Mouse (Mus musculus) lung, adult 2 months (tissue): ENCODE data around the gene Olfr286. TPM values are rescaled to one million over a fixed set of nuclear protein-coding genes. Genes with fewer than 3 reads are reported as not detected.
A peak's percentile ranks its signal among the peaks of the same experiment; 100 is the strongest.

Experiments
- DNase-seq: peaks from one replicate; pipeline ENCODE4 v3.0.0; 2022
- H3K4me1 ChIP-seq: fragments of 200-500 bp; 2 replicates; pipeline ENCODE4 v1.6.1; 2011; ENCODE audit warnings: low read length; ENCODE audit not compliant: control insufficient read depth, insufficient read depth
- H3K4me3 ChIP-seq: fragments of 200-500 bp; replicated peaks from 2 replicates; pipeline ENCODE3; 2011; ENCODE audit warnings: low read depth, mild to moderate bottlenecking, control low read depth, low read length; ENCODE audit errors: extremely low read depth
- CTCF ChIP-seq: fragments of 200-500 bp; IDR thresholded peaks from 2 replicates; pipeline ENCODE4 v1.5.1; 2011; ENCODE audit warnings: mild to moderate bottlenecking, low read length, control low read depth; ENCODE audit not compliant: insufficient read depth
- POLR2A ChIP-seq: fragments of 200-500 bp; IDR thresholded peaks from 2 replicates; pipeline ENCODE4 v1.6.1; 2011; ENCODE audit warnings: low read depth, mild to moderate bottlenecking, control low read depth, low read length, borderline replicate concordance; ENCODE audit errors: extremely low read depth
- WGBS: fragments of 180-500 bp; shearing (Covaris S2); methylation state at CpG from one replicate; pipeline ENCODE4 v1.1.7; 2018; 5-methylcytosine and 5-hydroxymethylcytosine counted together
- polyA plus RNA-seq: library from polyadenylated mRNA; depleted of rRNA; stranded (reverse); fragments of >200 nt; gene quantifications from 2 replicates; pipeline ENCODE4 v1.2.3, GENCODE M21; 2012; rRNA removed

Olfr286 gene
- polyA plus RNA-seq, 1 experiment = not detected

DNA sequence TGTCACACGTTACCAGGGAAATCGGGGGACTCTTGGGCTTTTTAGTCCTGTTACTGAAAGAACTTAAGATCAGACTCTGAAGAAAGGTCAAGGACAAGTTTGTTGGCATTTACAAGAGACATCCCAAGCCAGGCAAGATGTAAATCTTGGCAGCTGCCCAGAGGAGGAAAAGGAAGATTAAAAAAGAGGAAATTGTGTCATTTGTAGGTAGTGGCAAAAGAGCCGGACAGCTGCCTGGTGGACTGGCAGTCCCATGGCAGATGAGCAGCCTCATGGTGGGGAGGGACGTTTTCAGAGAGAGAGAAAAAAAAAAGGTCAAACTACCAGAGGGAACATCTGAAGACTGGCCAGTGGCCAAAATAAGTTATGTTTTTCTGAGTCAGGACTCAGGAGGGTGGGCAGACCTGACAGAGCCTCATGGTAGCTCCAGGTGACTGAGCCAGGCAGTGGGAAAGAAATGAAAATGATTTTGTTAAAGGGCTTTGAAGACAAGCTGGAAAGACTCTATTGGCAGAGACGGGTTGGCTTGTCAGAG, 20.8 kb downstream of the Olfr286 start:
- no peak for TF ChIP-seq POLR2A
- TF ChIP-seq CTCF = no peak
- no peak for DNase-seq
- WGBS = 48% methylated on average over 5 of the region's 5 CpGs
- no peak overlapping the region for H3K4me3 ChIP-seq
- H3K4me1 ChIP-seq = no peaks in the 10 kb centered on the region

DNA sequence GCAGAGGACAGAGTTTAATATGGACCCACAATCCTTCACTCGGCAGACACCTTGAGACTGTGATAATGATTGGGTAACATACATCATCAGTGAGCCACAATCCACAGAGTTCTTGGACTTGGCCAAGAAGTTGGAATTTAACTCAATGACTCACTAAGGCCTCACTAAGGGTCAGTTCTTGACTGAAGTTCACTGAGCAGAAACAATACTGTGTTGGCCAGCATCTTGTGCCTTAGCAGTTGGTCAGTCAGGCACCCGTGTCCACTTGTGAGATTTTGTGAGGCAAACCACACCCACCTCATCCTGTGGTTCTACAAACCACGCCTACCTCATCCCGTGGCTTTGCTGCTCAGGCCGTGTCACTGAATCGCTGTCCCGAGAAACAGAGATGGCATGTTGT, 24.6 kb downstream of the Olfr286 start:
- 63% methylated on average over 7 of the region's 7 CpGs for WGBS
- Histone ChIP-seq H3K4me1 (no peaks in the 10 kb centered on the region), H3K4me3 (no peak overlapping the region)
- TF ChIP-seq POLR2A = no peak
- no peak for TF ChIP-seq CTCF
- no peak for DNase-seq

DNA sequence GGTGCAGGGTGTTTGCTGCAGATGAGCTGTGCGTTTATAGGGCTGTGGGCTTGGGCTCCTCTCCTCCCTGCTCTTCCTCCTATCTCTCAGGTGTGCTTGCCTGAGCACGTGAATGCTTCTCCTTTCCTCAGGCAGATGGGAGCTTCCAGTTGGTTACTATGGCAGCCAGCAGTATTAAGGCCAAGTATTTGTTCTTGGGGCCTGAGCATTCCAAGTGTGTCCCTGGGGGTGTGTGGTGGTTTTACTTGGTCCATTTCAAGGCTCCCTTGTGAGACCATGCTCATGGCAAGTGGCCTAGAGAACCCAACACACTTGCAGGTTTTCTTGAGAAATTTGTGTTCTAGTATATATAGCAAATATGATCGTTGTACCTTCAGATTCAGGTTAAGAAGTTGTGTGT, 38.8 kb downstream of the Olfr286 start, which contains the start of gene Olfr288:
TSS of gene Olfr288 (minus strand) at position 101 of the 400 bp plus-strand sequence.
- no peak within 1 kb of the TSS for H3K4me3 ChIP-seq
- TF ChIP-seq CTCF = no peak
- TF ChIP-seq POLR2A = no peak
- no peaks in the 10 kb centered on the region for H3K4me1 ChIP-seq
- DNase-seq = no peak
- WGBS = 64% methylated on average over 3 of the region's 3 CpGs

DNA sequence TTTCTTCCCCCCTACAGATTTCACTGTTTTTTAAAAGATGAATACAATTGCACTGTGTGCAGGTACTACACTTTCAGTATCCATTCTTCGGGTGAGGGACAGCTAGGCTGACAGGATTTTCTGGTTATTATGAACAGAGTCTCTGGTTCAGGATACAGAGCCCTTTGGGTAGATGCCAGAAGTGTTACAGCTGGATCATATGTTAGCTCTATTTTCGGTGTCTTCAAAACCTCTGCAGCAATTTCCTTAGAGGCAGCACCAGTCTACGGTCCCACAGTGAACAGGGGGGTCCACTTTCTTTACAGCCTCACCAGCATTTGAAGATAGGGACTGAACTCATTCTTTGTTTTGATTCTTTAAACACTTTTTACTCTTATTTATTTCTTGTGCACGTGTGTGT, 49.8 kb downstream of the Olfr286 start:
- no peak for DNase-seq

DNA sequence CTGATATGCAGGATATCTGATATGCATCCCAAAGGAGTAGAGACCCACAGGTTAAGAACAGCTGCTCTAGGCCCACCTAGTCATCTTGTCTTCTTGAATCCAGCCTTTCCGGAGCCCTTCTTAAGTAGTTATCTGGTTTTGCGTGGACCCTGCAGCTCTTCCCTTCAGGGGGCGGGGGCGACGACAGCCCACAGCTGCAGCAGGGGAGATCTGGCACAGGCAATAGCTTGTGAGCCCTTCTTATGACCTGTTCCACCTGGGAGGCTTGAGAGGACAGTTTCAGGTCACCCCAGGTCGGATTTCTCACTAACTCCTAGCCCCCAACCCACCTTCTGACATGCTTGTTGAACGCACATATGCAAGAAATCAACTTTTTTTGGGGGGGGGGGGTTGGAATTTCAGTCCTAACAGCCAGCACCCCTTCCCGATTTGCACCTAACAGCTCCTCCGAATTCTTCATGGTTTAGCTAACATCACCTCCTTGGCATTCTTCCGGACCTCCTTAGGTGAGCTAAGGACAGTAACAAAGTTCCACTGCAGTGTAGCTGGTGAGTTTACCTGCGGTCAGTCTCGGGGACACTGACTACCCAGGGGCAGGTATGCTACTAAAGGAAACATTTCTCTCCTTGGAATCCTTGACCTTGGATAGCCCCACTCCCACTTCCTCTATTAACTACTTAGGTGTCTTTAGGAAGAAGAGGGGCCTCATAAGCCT, 52.2 kb downstream of the Olfr286 start:
- DNase-seq = no peak
- Histone ChIP-seq H3K4me1 (no peaks in the 10 kb centered on the region), H3K4me3 (no peak overlapping the region)
- TF ChIP-seq POLR2A (no peak), CTCF (no peak)
- WGBS = 65% methylated on average over 12 of the region's 12 CpGs

More for the DNA sequence above, 49.8 kb downstream of the Olfr286 start:
- Histone ChIP-seq H3K4me1 (no peaks in the 10 kb centered on the region), H3K4me3 (no peak overlapping the region)
- TF ChIP-seq POLR2A (no peak), CTCF (no peak)
- WGBS = 32% methylated on average over 4 of the region's 4 CpGs

DNA sequence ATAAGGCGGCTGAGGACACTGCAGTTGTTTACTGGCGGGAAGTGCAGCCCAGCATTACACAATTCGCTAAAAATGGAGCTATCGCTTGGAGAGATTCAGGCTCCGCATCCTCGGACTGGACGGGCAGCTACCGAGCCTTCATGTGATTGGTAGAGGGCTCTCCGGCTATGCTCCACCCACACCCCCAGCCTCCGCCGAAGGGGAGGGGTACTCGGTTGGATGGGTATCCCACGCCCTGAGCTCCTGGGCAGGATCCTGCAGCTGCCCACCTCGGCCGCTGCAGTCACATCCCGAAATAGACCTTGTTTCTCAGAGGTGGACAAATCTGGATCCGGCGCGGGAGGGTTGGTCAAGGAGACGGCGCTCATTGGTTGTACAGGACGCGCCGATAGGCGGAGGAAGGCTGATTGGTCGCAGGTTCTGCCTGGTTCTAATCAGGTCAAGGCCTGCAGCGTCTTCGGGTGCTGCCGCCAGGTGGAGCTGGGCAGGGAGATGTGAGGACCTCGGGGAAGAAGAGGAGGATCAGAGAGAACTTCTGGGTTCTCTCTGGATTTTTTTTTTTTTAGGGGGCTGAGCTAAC, 53.0 kb downstream of the Olfr286 start:
- peak; percentile 83 for DNase-seq
- TF ChIP-seq POLR2A = peak; percentile 60; the same call in 1 of the 2 replicates
- TF ChIP-seq CTCF = peak; percentile 80
- Histone ChIP-seq H3K4me1 (no peaks in the 10 kb centered on the region), H3K4me3 (peak overlapping the region; percentile 58)
- under 1% methylated on average over 30 of the region's 30 CpGs for WGBS

DNA sequence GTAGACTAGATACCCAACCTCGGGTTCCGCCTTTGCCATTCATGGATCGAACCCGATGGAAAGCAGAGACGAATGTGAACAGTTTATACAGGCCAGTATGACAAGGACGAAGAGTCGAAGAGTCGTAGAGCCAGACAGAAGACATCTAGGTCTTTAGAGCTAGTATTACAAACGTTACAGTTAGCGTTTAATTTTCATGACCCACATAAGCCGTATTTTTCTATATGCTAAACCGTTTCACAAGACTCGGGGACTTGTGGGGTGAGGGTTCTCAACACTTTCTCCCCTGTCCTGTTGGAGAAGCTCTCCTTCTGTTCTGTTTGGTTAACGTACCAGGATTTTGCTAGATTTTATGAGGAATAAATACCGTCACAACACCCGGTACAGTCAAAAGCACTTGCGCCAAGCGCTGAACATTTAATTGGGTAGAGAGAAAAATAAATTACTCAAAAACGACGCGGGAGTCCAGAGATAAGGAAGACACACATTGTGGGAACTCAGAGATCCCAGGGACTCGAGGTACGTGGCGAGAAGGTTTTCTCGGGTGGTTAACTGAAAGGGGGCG, 53.6 kb downstream of the Olfr286 start:
- Histone ChIP-seq H3K4me1 (no peaks in the 10 kb centered on the region), H3K4me3 (peak overlapping the region; percentile 58)
- WGBS = 13% methylated on average over 26 of the region's 26 CpGs
- DNase-seq = no peak
- TF ChIP-seq CTCF = no peak
- TF ChIP-seq POLR2A = no peak; the same call in 1 of the 2 replicates

DNA sequence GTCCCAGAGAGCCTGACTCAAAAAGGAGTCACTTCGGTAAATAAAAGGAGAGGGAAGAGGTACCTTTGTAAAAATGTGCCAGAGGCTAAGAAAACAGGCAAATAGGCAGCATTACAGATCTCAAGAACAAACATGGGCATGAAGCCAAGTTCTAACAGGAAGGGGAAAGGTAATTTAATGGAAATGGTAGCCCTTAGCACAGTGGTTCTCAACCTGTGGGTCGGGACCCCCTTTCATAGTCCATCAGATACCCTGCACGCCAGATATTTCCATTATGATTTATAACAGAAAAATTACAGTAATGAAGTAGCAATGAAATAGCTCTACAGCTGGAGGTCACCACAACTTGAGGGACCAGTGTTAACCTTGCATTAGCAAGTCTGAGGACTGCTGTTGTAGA, 56.9 kb downstream of the Olfr286 start:
- TF ChIP-seq CTCF (no peak), POLR2A (no peak)
- no peak for DNase-seq
- 65% methylated on average over 3 of the region's 3 CpGs for WGBS
- no peak overlapping the region for H3K4me3 ChIP-seq
- H3K4me1 ChIP-seq = no peaks in the 10 kb centered on the region

Other genes with a start within 250 kb of the Olfr286 start
- 0.14 and 0.51 TPM in 2 replicates for gene Col2a1, start 229.8 kb downstream of the Olfr286 start, polyA plus RNA-seq
- 19.8 and 54.0 TPM in 2 replicates for gene Pfkm, start 141.9 kb downstream of the Olfr286 start, polyA plus RNA-seq
- 8.7 and 13.1 TPM in 2 replicates for gene Senp1, start 140.7 kb downstream of the Olfr286 start, polyA plus RNA-seq
- 32.0 and 40.0 TPM in 2 replicates for gene Asb8, start 68.8 kb downstream of the Olfr286 start, polyA plus RNA-seq
- 4.9 and 5.0 TPM in 2 replicates for gene Ccdc184, start 67.3 kb downstream of the Olfr286 start, polyA plus RNA-seq
- gene Olfr288, start 38.9 kb downstream of the Olfr286 start, polyA plus RNA-seq = not detected in 2 replicates
- not detected in 2 replicates for gene Gm44579, start 13.5 kb downstream of the Olfr286 start, polyA plus RNA-seq
- gene Olfr287, start 13.4 kb downstream of the Olfr286 start, polyA plus RNA-seq = not detected in 2 replicates
- not detected in 2 replicates for gene H1fnt, start 22.8 kb upstream of the Olfr286 start, polyA plus RNA-seq
- gene Zfp641, start 61.7 kb upstream of the Olfr286 start, polyA plus RNA-seq = 7.7 and 9.6 TPM in 2 replicates
- not detected in 2 replicates for gene Olfr285, start 82.9 kb upstream of the Olfr286 start, polyA plus RNA-seq
- gene Olfr284, start 106.5 kb upstream of the Olfr286 start, polyA plus RNA-seq = not detected in 2 replicates
- not detected in 2 replicates for gene Olfr283, start 146.5 kb upstream of the Olfr286 start, polyA plus RNA-seq
- not detected in 2 replicates for gene Olfr282, start 196.8 kb upstream of the Olfr286 start, polyA plus RNA-seq
- not detected in 2 replicates for gene Olfr281, start 218.1 kb upstream of the Olfr286 start, polyA plus RNA-seq
- gene OR5BS1P, start 235.4 kb upstream of the Olfr286 start, polyA plus RNA-seq = 0.03 and 0.05 TPM in 2 replicates
- gene Lalba, start 248.3 kb upstream of the Olfr286 start, polyA plus RNA-seq = 0.39 TPM in 1 of 2 replicates, not detected in the other